Mouse (Mus musculus): Measurements from ENCODE around the gene Slc25a43.

GRCm38 (mm10) chrX:36816368-36816899 is 73.0 kb downstream of the Slc25a43 start:
- TF ChIP-seq CTCF (IDR thresholded peaks at IDR 0.05; ENCODE audit: control insufficient read depth, insufficient read depth, insufficient replicate concordance, low read depth, low read length) (no peak), POLR2A (IDR thresholded peaks at IDR 0.05; ENCODE audit: control insufficient read depth, low read depth, low read length) (no peak)

Data from testis, adult 2 months (tissue).